Mouse (Mus musculus): Measurements from ENCODE around the gene Pdzd2.

- TF ChIP-seq TAL1 (IDR thresholded peaks at IDR 0.05; ENCODE audit: low read length) (no peak), GATA1 (IDR thresholded peaks at IDR 0.05; ENCODE audit: low read length) (no peak)
Measured at GRCm38 (mm10) chr15:12493258-12493657, 246.5 kb downstream of the Pdzd2 start.
